Mouse (Mus musculus) forebrain, embryonic 12.5 days (tissue): ENCODE results near the gene Map4k1. TPM values are rescaled to one million over a fixed set of nuclear protein-coding genes. Genes with fewer than 3 reads are reported as not detected.

Experiments used
- ATAC-seq: fragments of 200-750 bp; cut with Nextera tagmentation; 2 replicates; pipeline ENCODE4 v1.8.0; 2017; ENCODE audit warnings: moderate TSS enrichment; ENCODE audit not compliant: low FRiP score
- H3K27ac ChIP-seq: fragments of 300-500 bp; sonication (generic); 2 replicates; pipeline ENCODE4 v1.5.1; 2016; ENCODE audit warnings: mild to moderate bottlenecking
- H3K27me3 ChIP-seq: fragments of 300-500 bp; sonication (generic); 2 replicates; pipeline ENCODE4 v1.6.1; 2016; ENCODE audit warnings: mild to moderate bottlenecking
- H3K36me3 ChIP-seq: fragments of 300-500 bp; sonication (generic); replicated peaks from 2 replicates; pipeline ENCODE4 v1.6.1; 2016; ENCODE audit warnings: mild to moderate bottlenecking
- H3K4me1 ChIP-seq: fragments of 300-500 bp; sonication (generic); 2 replicates; pipeline ENCODE4 v1.6.1; 2016
- H3K4me2 ChIP-seq: fragments of 300-500 bp; sonication (generic); 2 replicates; pipeline ENCODE4 v1.6.1; 2016; ENCODE audit warnings: mild to moderate bottlenecking, moderate library complexity
- H3K4me3 ChIP-seq: fragments of 300-500 bp; sonication (generic); replicated peaks from 2 replicates; pipeline ENCODE4 v1.5.1; 2016; ENCODE audit warnings: mild to moderate bottlenecking
- H3K9ac ChIP-seq: fragments of 300-500 bp; sonication (generic); 2 replicates; pipeline ENCODE4 v1.6.1; 2016; ENCODE audit warnings: mild to moderate bottlenecking
- H3K9me3 ChIP-seq: fragments of 300-500 bp; sonication (generic); 2 replicates; pipeline ENCODE4 v1.6.1; 2016
- WGBS: fragments of 180-500 bp; shearing (Covaris S2); methylation state at CpG from one replicate; pipeline ENCODE4 v1.1.7; 2016; 5-methylcytosine and 5-hydroxymethylcytosine counted together
- polyA plus RNA-seq: library from polyadenylated mRNA; unstranded; fragments of >200 nt; fragmentation: Nextera tagmentation; extraction: Ambion mirVana; gene quantifications from 2 replicates; pipeline ENCODE4 v1.2.1, GENCODE M21; 2016

Gene Map4k1
- polyA plus RNA-seq, 1 experiment from 2014 or later: 5.7 TPM

DNA sequence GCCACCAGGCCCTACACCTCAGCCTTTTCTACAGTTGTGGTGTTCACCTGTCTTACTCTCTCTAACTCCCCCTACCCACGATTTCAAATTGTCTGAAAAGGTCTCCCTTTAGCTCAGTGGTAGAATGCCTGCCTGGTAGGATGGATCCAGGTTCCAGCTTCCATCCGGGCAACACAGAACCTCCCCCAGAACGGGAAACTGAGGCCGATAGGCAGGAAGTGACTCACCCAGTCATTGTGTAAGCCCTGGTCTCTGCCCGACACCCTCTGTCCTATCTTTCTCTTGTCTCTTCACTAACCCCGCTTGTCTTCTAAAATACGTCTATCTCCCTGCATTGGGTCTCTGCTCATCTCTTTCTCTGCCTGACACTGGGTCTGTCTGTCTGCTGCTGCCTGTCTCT, 3.4 kb downstream of the Map4k1 start:
- H3K9ac ChIP-seq: no peak overlapping the region
- no peaks in the 10 kb centered on the region for H3K36me3 ChIP-seq
- 88% methylated on average over 7 of the region's 7 CpGs for WGBS
- ATAC-seq: no peak
- H3K4me3 ChIP-seq: no peak overlapping the region
- H3K4me2 ChIP-seq: no peak overlapping the region
- H3K4me1 ChIP-seq: peaks cover 21% of the 10 kb centered on the region
- H3K27ac ChIP-seq: no peak overlapping the region
- no peaks in the 10 kb centered on the region for H3K27me3 ChIP-seq
- H3K9me3 ChIP-seq: no peaks in the 10 kb centered on the region

DNA sequence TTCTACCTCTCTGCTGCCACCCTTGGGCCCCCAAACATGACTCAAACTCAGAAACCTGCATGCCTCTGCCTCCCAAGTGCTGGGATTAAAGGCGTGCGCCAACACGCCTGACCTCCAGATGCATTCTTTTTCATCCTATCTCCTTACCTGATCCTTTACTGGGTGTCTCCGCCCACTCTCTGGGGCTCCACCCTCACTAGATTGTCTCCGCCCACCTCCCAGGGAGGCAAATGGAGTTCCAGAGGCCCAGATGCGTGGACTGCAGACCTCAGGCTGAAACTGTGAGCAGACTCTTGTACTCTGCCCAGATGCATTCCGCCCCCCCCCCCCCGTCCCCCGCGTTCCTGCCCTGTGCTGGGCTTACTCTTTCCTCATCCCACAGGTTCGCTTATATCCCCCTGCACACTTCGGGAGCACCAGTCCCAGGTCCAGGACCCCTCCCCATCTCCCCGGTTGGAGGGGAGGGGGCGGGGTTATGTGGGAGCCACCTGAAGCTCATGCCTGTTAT, 9.0 kb downstream of the Map4k1 start:
- 54% methylated on average over 14 of the region's 14 CpGs for WGBS
- no peaks in the 10 kb centered on the region for H3K27me3 ChIP-seq
- H3K27ac ChIP-seq: no peak overlapping the region
- ATAC-seq: no peak
- H3K4me2 ChIP-seq: no peak overlapping the region
- H3K4me3 ChIP-seq: no peak overlapping the region
- H3K36me3 ChIP-seq: no peaks in the 10 kb centered on the region
- no peaks in the 10 kb centered on the region for H3K9me3 ChIP-seq
- no peak overlapping the region for H3K9ac ChIP-seq
- no peaks in the 10 kb centered on the region for H3K4me1 ChIP-seq

DNA sequence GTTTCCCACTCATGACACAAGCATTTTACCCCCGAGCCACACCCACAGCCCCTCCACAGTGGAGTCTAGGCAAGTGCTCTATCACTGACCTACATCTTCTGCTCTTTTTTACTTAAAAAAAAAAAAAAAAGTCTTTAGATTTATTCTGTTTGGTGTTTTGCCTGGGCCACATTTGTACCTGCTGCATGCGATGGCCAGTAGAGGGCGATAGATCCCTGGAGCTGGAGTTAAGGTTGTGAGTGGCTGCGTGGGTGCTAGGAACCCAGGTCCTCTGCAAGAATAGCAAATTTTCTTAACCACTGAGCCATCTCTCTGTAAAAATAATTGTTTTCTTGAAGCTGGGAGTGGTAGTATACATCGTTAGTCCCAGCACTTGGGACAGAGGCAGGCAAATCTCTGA, 9.8 kb downstream of the Map4k1 start:
- Histone ChIP-seq H3K9me3 (no peaks in the 10 kb centered on the region), H3K4me3 (no peak overlapping the region), H3K27ac (no peak overlapping the region), H3K4me1 (no peaks in the 10 kb centered on the region), H3K4me2 (no peak overlapping the region), H3K9ac (no peak overlapping the region), H3K36me3 (no peaks in the 10 kb centered on the region), H3K27me3 (no peaks in the 10 kb centered on the region)
- WGBS: 68% methylated on average over 5 of the region's 5 CpGs
- ATAC-seq: no peak

DNA sequence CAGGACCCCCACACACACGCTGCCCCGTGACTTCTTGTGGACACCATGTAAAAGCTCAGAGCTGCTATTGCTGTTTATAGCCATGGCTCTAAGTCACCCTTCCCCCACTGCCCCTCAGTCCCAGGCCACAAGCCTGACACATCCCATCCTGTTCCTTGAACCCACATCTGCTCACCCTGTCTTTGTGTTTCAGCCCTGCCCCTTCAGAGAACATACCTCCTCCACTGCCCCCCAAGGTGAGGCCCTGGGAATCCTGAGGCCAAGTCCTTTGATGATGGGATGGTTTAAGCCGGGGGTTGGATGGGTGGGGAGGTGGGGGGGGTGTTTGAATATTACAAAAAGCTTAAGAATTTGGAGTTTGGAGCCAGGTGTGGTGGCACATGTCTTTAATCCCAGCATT, 11.1 kb downstream of the Map4k1 start:
- H3K9me3 ChIP-seq: no peaks in the 10 kb centered on the region
- H3K27me3 ChIP-seq: no peaks in the 10 kb centered on the region
- no peak overlapping the region for H3K9ac ChIP-seq
- H3K4me1 ChIP-seq: no peaks in the 10 kb centered on the region
- WGBS: 86% methylated on average over 3 of the region's 3 CpGs
- no peak overlapping the region for H3K27ac ChIP-seq
- no peaks in the 10 kb centered on the region for H3K36me3 ChIP-seq
- H3K4me3 ChIP-seq: no peak overlapping the region
- ATAC-seq: no peak
- no peak overlapping the region for H3K4me2 ChIP-seq

DNA sequence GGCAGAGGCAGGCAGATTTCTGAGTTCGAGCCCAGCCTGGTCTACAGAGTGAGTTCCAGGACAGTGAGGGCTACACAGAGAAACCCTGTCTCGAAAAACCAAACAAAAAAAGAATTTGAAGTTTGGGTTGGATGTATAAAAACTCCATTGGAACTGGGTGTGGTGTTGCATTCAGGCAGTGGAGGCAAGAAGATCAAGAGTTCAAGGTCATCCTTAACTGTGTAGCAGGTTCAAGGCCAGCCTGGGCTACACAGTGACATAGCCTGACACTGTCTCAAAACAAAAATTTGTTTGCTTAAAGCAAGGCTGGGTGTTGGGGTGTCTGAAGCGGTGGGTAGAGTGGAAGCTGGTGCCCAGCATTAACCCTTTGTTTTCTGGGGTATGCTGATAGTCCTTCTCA, 11.6 kb downstream of the Map4k1 start:
- no peak overlapping the region for H3K4me2 ChIP-seq
- H3K9ac ChIP-seq: no peak overlapping the region
- 81% methylated on average over 3 of the region's 3 CpGs for WGBS
- no peaks in the 10 kb centered on the region for H3K9me3 ChIP-seq
- no peaks in the 10 kb centered on the region for H3K27me3 ChIP-seq
- ATAC-seq: no peak
- no peaks in the 10 kb centered on the region for H3K4me1 ChIP-seq
- H3K4me3 ChIP-seq: no peak overlapping the region
- H3K27ac ChIP-seq: no peak overlapping the region
- H3K36me3 ChIP-seq: no peaks in the 10 kb centered on the region

DNA sequence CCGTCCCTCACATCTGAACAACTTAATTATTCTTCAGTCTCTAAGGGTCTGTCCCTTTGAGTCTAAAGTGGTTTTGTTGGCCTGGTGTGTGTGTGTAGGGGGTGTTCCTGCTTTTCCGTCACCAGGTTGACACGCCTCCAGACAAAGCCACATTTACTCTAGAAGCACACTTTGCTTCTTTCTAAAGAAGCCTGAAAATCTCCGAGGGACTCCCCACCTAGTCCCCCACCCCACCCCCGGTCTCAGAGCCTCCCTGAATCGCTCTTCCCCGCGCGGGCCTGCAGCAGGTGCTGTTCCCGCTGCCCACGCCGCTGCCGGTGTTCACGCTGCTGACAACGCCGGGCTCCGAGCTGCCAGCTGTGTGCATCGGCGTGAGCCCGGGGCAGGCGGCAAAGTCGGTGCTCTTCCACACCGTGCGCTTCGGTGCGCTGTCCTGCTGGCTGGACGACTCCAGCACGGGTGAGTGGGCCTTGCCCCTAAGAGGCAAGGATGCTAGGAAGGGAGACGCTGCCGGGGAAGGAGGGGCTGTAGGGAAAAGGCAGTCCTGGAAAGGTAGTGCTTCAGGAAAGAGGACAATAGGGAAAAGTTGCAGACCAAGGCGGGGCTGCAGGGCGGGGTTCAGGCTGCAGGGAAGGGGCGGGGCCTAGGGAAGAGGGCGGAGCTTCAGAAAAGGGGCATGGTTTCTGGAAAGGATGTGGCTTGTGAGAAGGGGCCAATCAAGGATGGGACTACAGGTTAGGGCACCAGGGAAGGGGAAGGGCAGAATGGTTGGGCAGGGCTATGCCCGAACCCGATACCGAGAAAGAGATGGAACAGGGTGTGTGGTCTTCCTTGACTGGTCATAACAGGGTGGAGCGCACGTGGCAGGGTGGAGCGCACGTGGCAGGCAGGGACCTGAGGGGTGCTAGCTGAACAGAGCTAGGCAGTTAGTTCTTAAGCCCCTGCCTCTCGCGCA, 19.1 kb downstream of the Map4k1 start:
- H3K4me3 ChIP-seq: peak overlapping the region; percentile 45
- H3K36me3 ChIP-seq: no peaks in the 10 kb centered on the region
- peaks cover 7% of the 10 kb centered on the region for H3K4me1 ChIP-seq
- peak overlapping the region; percentile 55 for H3K9ac ChIP-seq
- ATAC-seq: peak; percentile 82
- 5% methylated on average over 43 of the region's 43 CpGs for WGBS
- peak overlapping the region; percentile 75 for H3K4me2 ChIP-seq
- peaks cover 21% of the 10 kb centered on the region for H3K27me3 ChIP-seq
- H3K9me3 ChIP-seq: no peaks in the 10 kb centered on the region
- peak overlapping the region; percentile 43; the same call in 1 of the 2 replicates for H3K27ac ChIP-seq

DNA sequence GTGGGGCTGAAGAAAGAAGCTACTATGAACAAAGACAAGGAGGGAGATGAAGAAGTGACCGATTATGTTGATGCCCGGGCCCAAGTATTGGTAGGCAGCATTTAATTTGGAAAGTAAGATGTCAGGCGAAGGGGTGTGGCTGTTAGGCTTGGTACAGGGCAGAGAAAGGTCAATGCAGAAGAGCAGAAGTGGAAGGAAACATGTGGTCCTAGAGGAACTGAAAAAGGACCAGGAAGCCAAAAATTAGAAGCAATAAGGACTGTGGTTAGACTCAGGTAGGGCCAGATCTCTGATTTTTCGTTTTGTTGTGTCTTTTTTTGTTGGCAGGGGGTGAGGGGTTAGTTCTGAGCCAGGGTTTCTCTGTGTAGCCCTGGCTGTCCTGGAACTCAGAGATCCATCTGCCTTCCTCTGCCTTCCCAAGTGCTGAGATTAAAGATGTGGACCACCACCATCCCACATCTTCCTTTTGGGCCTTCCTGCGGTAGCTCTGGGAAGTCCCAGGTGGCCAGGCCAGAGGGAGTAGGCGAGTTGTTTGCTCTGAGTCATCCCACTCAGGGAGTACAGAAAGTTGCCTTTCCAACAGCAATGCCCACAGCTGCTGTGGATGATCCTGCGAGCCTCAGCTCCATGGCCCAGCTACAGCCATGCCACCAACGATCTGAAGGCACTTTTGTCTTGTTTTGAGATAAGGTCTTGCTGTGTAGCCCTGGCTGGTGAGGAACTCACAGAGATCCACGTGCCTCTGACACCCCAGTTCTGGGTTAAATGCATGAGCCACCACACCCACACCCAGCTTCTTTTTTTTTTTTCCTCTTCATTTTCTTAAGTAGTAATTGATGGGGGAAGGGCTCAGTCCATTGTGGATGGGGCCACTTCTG, 25.6 kb downstream of the Map4k1 start:
- H3K9ac ChIP-seq: no peak overlapping the region
- no peaks in the 10 kb centered on the region for H3K4me1 ChIP-seq
- H3K4me2 ChIP-seq: no peak overlapping the region
- H3K36me3 ChIP-seq: no peaks in the 10 kb centered on the region
- no peak for ATAC-seq
- H3K4me3 ChIP-seq: no peak overlapping the region
- H3K27ac ChIP-seq: no peak overlapping the region
- no peaks in the 10 kb centered on the region for H3K9me3 ChIP-seq
- peaks cover 3% of the 10 kb centered on the region; the same call in 1 of the 2 replicates for H3K27me3 ChIP-seq
- WGBS: 83% methylated on average over 9 of the region's 9 CpGs

DNA sequence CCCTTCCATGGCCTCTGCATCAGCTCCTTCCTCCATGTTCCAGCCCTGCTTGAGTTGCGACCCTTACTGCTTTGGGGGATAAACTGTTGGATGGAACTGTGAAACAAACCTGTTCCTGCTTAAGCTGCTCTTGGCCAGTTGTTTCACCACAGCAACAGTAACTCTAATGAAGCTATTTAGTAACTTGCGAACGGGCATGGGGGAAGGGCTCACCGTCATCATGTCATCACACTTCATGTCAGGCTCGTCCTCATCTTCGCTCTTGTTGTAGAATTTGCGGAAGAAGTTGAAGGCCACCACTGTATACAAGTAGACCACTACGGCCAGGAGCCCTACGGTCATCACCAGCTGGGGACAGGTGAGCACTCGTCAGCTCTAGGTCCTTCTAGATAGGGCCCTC, 26.3 kb downstream of the Map4k1 start:
- no peaks in the 10 kb centered on the region for H3K36me3 ChIP-seq
- H3K4me2 ChIP-seq: no peak overlapping the region
- H3K9ac ChIP-seq: no peak overlapping the region
- no peak overlapping the region for H3K4me3 ChIP-seq
- WGBS: 95% methylated on average over 10 of the region's 10 CpGs
- H3K4me1 ChIP-seq: no peaks in the 10 kb centered on the region
- ATAC-seq: no peak
- H3K27ac ChIP-seq: no peak overlapping the region
- H3K9me3 ChIP-seq: no peaks in the 10 kb centered on the region
- H3K27me3 ChIP-seq: no peaks in the 10 kb centered on the region; the same call in 1 of the 2 replicates

DNA sequence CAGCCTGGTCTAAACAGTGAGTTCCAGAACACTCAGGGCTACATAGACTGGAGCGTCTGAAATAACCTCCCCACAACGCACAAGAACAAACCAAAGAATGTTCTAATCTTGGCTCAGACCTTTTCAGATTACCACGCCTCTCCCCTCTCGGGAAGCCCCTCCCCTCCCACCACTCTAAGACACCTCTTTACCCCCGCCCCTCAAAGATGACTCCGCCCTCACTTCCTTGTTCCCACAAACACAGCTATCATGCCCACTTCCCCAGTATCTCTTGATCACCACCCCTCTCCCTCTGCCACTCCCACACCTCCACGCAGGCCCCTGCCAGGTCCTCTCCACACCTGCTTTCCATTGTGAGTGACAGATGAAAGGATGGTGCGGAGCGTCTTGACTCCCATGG, 26.9 kb downstream of the Map4k1 start:
- H3K36me3 ChIP-seq: no peaks in the 10 kb centered on the region
- no peak overlapping the region for H3K9ac ChIP-seq
- WGBS: 80% methylated on average over 9 of the region's 9 CpGs
- H3K9me3 ChIP-seq: no peaks in the 10 kb centered on the region
- no peak overlapping the region for H3K27ac ChIP-seq
- H3K27me3 ChIP-seq: no peaks in the 10 kb centered on the region; the same call in 1 of the 2 replicates
- no peaks in the 10 kb centered on the region for H3K4me1 ChIP-seq
- no peak for ATAC-seq
- no peak overlapping the region for H3K4me2 ChIP-seq
- no peak overlapping the region for H3K4me3 ChIP-seq

DNA sequence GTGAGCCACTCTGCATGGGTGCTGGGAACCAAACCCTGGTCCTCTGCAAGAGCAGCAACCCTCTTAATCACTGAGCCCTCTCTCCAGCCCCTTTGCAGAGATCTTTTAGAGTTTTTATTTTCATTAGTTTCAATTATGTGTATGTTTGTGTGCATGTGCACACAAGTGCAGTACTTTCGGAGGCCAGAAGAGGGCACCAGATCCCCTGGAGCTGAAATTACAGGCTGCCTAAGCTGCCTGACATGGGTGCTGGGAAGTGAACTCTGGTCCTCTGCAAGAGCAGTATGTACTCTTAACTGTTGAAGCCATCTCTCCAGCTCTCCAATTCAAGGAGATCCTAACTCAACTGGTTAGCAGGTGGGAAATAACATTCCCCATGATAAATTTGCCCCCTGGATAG, 33.1 kb downstream of the Map4k1 start:
- no peak for ATAC-seq
- Histone ChIP-seq H3K36me3 (no peaks in the 10 kb centered on the region), H3K27ac (no peak overlapping the region), H3K4me2 (no peak overlapping the region), H3K9me3 (peaks cover 5% of the 10 kb centered on the region; the same call in 1 of the 2 replicates), H3K4me3 (no peak overlapping the region), H3K27me3 (peaks cover 37% of the 10 kb centered on the region), H3K4me1 (peaks cover 8% of the 10 kb centered on the region), H3K9ac (no peak overlapping the region)
- 96% methylated on average over 1 of the region's 1 CpGs for WGBS

DNA sequence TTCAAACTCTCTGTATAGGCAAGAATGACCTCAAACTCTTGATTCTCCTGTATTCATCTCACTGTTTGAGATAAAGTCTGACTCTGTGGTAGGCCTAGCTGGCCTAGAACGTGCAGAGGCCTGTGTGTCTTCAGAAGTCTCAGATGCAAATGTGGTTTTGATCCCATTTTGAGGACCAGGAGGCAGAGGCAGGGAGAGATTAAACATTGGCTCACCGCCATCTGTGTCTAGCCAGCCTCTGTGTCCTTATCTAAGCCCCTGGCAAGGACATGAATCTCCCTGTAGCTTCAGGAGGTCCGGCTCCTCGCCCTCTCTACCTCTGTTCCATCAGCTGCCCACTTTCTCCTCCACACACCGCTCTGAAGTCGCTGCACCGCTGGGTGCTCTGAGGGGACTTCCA, 34.6 kb downstream of the Map4k1 start:
- WGBS: 83% methylated on average over 7 of the region's 7 CpGs
- Histone ChIP-seq H3K4me1 (peaks cover 9% of the 10 kb centered on the region), H3K9me3 (peaks cover 5% of the 10 kb centered on the region; the same call in 1 of the 2 replicates), H3K4me3 (no peak overlapping the region), H3K36me3 (no peaks in the 10 kb centered on the region), H3K27me3 (peaks cover 51% of the 10 kb centered on the region), H3K4me2 (no peak overlapping the region), H3K9ac (no peak overlapping the region; the same call in 1 of the 2 replicates), H3K27ac (no peak overlapping the region)
- ATAC-seq: no peak

DNA sequence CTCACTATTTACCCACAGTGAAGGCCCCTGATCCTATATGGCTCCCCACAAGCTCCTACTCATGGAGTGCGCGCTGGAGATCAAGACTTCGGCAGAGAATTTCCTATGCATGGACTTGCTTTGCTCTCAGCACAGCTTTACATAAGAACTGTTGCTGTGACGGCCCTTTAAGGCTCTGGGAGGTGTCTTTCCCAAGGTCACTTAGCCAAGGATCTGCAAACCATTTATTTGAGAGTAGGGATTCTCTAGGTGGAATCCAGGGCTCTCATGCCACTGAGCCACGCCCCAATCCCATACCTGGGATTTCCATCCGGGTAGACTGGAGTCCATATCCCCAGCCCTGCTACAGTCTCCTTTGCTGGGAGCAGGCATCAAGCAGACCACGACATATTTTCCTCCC, 35.4 kb downstream of the Map4k1 start:
- Histone ChIP-seq H3K4me2 (no peak overlapping the region), H3K4me3 (no peak overlapping the region), H3K9ac (no peak overlapping the region), H3K4me1 (peaks cover 9% of the 10 kb centered on the region), H3K36me3 (no peaks in the 10 kb centered on the region), H3K27me3 (peaks cover 52% of the 10 kb centered on the region), H3K27ac (no peak overlapping the region), H3K9me3 (peaks cover 5% of the 10 kb centered on the region; the same call in 1 of the 2 replicates)
- ATAC-seq: no peak
- WGBS: 81% methylated on average over 7 of the region's 7 CpGs
